Mouse (Mus musculus): ENCODE measurements at regions not wholly inside any gene's neighbourhood (a gene's known extent, or its start where the extent isn't known, plus 50 kb on each side); places are given as distances from the start of the nearest gene placed in this dataset.

DNA sequence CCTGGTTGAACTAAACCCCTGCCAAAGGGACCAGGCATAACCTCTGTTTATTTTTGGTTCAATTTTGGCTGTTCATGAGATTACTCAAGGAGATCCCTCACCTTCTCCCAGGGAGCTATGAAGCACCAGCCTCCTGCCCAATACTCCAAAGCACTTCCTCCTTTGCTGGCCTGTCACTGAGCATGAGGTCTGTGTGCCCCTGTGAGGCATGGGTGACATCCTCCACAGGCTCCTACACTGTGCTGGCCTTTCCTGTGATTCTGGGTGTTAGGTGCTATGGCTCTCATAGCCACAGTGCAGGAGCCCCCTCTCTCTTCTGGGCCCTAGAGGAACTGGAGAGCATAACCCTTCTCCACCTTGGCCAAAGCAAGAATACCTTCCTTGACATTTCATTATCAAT, 53.1 kb upstream of the Ankrd50 start:
- ATAC-seq (replicated peaks; ENCODE audit: poor library complexity), result 0 out of 2 replicates have a peak, but pooled peaks have one; percentile 26
